Mouse (Mus musculus): ENCODE measurements around the gene Fscn1.

DNA sequence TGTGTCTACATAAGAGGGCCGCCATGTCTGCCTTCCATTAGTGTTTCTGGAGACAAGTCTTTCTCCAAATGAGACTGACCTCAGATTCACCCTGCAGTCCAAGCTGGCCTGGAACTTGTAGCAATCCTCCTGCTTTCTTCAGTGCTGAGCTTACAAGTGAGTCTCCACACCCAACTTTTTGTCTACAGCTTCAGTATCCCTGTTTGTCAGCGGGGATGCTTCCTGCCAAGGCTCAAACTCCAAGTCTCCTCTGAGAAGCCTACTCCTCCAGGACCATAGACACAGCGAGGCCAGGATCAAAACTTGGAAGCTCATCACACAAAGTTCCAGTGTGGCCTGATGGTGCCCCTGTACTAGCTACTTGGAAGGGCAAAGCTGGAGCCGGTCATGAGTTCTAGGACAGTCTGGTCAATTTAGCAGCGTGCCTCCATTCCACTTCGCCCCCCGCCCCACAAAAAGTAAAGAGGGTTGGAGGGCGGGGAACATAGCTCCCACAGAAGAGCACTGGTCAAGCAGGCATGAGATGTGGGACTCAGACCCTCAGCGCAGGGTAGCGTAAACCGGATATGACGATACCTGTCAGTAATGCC lies 32.7 kb upstream of the Fscn1 start:
- TF ChIP-seq CTCF (IDR thresholded peaks at IDR 0.05; ENCODE audit: low read depth, low read length) (no peak), POLR2A (IDR thresholded peaks at IDR 0.05; ENCODE audit: extremely low read depth, insufficient read depth, low read length) (no peak)
